Mouse (Mus musculus) midbrain, embryonic 11.5 days (tissue): ENCODE measurements at regions not wholly inside any gene's neighbourhood (a gene's known extent, or its start where the extent isn't known, plus 50 kb on each side); places are given as distances from the start of the nearest gene placed in this dataset.

Experiments
- ATAC-seq: fragments of 200-750 bp; cut with Nextera tagmentation; 2 replicates; pipeline ENCODE4 v1.8.0; 2017; ENCODE audit warnings: moderate TSS enrichment, moderate library complexity; ENCODE audit not compliant: low FRiP score
- DNase-seq: peaks from one replicate; pipeline ENCODE4 v3.0.0; 2015; ENCODE audit warnings: low spot score; ENCODE audit errors: missing footprints
- H3K27ac ChIP-seq: fragments of 300-500 bp; sonication (generic); 2 replicates; pipeline ENCODE4 v1.5.1; 2014; ENCODE audit warnings: low read depth, low read length
- H3K27me3 ChIP-seq: fragments of 300-500 bp; sonication (generic); 2 replicates; pipeline ENCODE4 v1.6.1; 2014; ENCODE audit warnings: mild to moderate bottlenecking, low read length, moderate library complexity, mixed read lengths; ENCODE audit not compliant: control insufficient read depth, insufficient read depth
- H3K36me3 ChIP-seq: fragments of 300-500 bp; sonication (generic); 2 replicates; pipeline ENCODE4 v1.6.1; 2014; ENCODE audit warnings: mild to moderate bottlenecking, low read length, moderate library complexity, mixed read lengths; ENCODE audit not compliant: control insufficient read depth, insufficient read depth
- H3K4me1 ChIP-seq: fragments of 300-500 bp; sonication (generic); 2 replicates; pipeline ENCODE4 v1.6.1; 2014; ENCODE audit warnings: low read length; ENCODE audit not compliant: control insufficient read depth, insufficient read depth
- H3K4me2 ChIP-seq: fragments of 300-500 bp; sonication (generic); 2 replicates; pipeline ENCODE4 v1.6.1; 2014; ENCODE audit warnings: mild to moderate bottlenecking, moderate library complexity
- H3K4me3 ChIP-seq: fragments of 300-500 bp; sonication (generic); 2 replicates; pipeline ENCODE4 v1.5.1; 2014; ENCODE audit warnings: low read depth, low read length
- H3K9ac ChIP-seq: fragments of 300-500 bp; sonication (generic); 2 replicates; pipeline ENCODE4 v1.6.1; 2014; ENCODE audit warnings: low read length
- H3K9me3 ChIP-seq: fragments of 300-500 bp; sonication (generic); 2 replicates; pipeline ENCODE4 v1.6.1; 2016; ENCODE audit warnings: low read length; ENCODE audit not compliant: control insufficient read depth
- WGBS: fragments of 180-500 bp; shearing (Covaris S2); extraction: QIAGEN DNeasy Blood & Tissue Kit; methylation state at CpG from one replicate; pipeline ENCODE4 v1.1.7; 2014; 5-methylcytosine and 5-hydroxymethylcytosine counted together

DNA sequence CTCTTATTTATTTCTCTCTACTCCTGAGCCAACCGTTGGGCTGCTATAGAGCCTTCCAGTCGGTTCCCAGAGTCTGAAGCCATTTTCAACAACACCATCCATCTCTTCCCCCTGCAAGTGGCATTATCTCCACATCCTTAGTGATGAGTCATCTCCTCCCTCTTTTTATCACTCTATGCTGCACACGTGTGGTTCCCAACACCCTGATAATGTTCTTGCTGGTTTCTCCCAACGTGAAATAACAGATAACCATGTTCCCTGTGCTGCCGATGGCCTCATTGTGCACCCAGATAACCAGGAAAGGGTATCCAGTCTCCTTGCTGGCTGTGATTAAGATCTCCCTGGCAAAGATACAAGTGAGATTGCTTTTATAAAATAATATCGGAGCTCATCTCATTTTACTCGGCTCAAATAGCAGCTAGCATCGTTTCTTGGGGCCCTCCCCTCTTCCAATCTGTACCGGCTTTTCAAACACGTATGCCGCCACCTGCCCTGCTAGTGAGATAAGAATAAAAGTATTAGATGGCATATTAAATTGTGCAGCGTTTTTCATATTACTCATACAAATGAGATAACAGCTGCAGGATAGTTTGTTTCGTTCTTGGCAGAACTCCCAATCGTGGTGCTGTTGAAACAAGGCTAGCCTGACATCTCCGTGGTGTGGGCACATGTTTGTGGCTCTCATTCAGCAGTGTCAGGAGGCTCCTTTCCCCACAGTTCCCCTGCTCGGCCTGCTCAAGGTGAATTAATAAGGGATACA is 250.3 kb upstream of the Ppp2r3a start:
- Histone ChIP-seq H3K4me1 (no peaks in the 10 kb centered on the region), H3K36me3 (no peaks in the 10 kb centered on the region), H3K4me3 (no peak overlapping the region), H3K4me2 (no peak overlapping the region), H3K27me3 (no peaks in the 10 kb centered on the region), H3K9ac (no peak overlapping the region), H3K9me3 (no peaks in the 10 kb centered on the region), H3K27ac (no peak overlapping the region)
- 90% methylated on average over 16 of the region's 16 CpGs for WGBS
- DNase-seq (no peak), ATAC-seq (no peak)

DNA sequence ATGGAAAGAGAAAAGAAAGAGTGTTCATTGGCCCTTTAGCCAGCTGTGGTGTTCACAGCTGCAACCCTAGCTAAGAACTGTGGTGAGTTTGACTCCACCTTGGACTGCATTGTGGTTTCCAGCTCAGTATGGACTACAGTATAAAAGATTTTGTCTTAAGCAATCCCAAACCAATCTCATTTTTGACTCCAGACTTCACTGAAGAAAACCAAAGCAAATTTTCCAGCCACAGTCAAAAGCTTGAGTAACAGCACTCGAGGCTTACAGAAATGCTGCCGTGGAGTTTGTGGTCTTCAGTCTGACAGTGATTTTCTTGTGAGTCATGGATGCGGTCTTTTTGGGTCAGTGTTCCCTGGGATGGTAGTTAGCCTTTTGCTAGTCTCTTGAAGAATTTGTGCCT is 249.4 kb upstream of the Ppp2r3a start:
- WGBS = 91% methylated on average over 3 of the region's 3 CpGs
- H3K27ac ChIP-seq = no peak overlapping the region
- H3K4me1 ChIP-seq = no peaks in the 10 kb centered on the region; the same call in 1 of the 2 replicates
- H3K9ac ChIP-seq = no peak overlapping the region
- no peak overlapping the region for H3K4me3 ChIP-seq
- DNase-seq = no peak
- no peaks in the 10 kb centered on the region for H3K27me3 ChIP-seq
- H3K4me2 ChIP-seq = no peak overlapping the region
- ATAC-seq = no peak
- no peaks in the 10 kb centered on the region for H3K36me3 ChIP-seq
- no peaks in the 10 kb centered on the region for H3K9me3 ChIP-seq

DNA sequence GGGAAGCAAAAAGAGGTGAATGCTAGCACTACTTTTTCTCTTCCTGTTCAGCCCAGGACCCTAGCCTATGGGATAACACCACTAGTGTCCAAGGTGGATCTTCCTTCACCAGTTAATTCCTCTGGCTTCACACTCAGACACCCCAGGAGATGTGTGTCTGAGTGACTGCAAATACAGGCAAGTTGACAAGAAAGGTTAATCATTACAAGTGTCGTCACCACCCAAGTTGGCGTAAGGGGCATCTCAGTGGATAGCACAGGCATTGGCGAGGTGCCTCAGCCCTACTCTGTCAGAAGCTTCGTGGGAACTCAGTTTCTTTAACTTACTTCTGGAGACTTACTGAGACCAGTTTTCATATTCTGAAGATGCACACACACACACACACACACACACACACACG is 247.1 kb upstream of the Ppp2r3a start:
- H3K9me3 ChIP-seq = no peaks in the 10 kb centered on the region
- H3K9ac ChIP-seq = no peak overlapping the region
- WGBS = 94% methylated on average over 5 of the region's 5 CpGs
- H3K27me3 ChIP-seq = no peaks in the 10 kb centered on the region
- H3K4me2 ChIP-seq = no peak overlapping the region
- no peaks in the 10 kb centered on the region; the same call in 1 of the 2 replicates for H3K4me1 ChIP-seq
- no peaks in the 10 kb centered on the region for H3K36me3 ChIP-seq
- no peak overlapping the region for H3K4me3 ChIP-seq
- H3K27ac ChIP-seq = no peak overlapping the region
- no peak for DNase-seq
- ATAC-seq = no peak

DNA sequence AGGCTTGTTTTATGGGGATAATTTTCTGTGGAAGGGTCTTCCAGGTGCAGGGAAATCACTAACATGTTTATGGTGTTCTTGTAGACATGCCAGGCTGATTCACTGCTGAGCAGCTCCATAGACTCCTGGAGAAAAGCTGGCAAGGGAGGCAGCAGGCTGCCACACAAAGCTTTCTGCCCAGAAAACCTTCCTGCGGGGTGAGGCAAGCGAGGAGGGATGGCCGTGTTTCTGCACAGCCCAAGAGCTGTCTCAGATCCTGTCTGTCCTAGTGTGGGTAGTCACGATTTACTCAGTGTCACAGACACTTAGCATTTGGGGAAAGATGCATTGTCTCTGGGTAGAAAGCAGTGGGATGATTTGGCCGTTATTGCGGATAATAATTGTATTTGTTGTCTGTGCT is 244.2 kb upstream of the Ppp2r3a start:
- no peaks in the 10 kb centered on the region for H3K36me3 ChIP-seq
- H3K4me2 ChIP-seq = no peak overlapping the region
- no peaks in the 10 kb centered on the region; the same call in 1 of the 2 replicates for H3K4me1 ChIP-seq
- DNase-seq (no peak), ATAC-seq (no peak)
- H3K9me3 ChIP-seq = no peaks in the 10 kb centered on the region
- no peaks in the 10 kb centered on the region for H3K27me3 ChIP-seq
- no peak overlapping the region for H3K9ac ChIP-seq
- 81% methylated on average over 6 of the region's 6 CpGs for WGBS
- no peak overlapping the region for H3K27ac ChIP-seq
- H3K4me3 ChIP-seq = no peak overlapping the region

DNA sequence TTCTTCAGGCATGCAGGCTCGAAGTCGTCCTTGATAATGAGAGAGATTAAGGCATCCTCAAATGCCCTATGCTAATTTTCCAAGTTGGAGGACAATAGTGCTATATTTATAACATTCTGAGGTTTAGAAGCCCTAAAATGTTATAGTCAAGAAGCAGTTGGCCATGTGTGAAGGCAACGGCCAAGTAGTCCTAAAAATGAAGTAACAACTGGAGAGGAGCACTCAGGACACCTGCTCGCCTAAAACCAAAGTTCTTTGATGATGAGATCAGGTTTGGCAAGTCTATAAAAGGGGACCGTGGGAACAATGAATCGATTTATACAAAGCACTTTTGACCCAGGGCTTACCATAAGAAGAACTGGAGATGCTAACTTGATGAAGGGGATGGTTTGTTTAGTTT is 237.4 kb upstream of the Ppp2r3a start:
- DNase-seq (no peak), ATAC-seq (no peak)
- 78% methylated on average over 6 of the region's 6 CpGs for WGBS
- Histone ChIP-seq H3K4me3 (no peak overlapping the region), H3K27ac (no peak overlapping the region), H3K36me3 (no peaks in the 10 kb centered on the region), H3K4me1 (no peaks in the 10 kb centered on the region), H3K4me2 (no peak overlapping the region), H3K9me3 (no peaks in the 10 kb centered on the region), H3K27me3 (no peaks in the 10 kb centered on the region), H3K9ac (no peak overlapping the region)

DNA sequence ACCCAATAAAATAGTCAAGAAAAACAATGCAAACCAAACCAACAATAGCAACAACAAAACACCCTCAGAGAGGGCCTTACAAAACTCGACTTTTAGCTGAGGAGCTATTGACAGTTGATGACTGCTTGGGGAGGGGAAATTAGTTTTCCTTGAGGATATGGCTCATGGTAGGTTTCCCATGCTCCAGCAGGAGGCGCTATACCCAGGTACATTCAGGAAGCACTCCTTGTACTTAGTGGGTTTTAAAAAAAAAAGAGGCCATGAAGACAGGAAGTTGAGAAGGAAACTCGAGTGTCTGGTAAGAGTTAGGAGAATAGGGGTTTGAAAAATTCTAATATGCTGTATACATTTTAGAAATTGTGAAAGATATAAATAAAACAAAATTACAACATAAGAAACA is 224.6 kb upstream of the Ppp2r3a start:
- H3K36me3 ChIP-seq = no peaks in the 10 kb centered on the region
- no peak overlapping the region for H3K9ac ChIP-seq
- H3K27me3 ChIP-seq = no peaks in the 10 kb centered on the region
- H3K4me1 ChIP-seq = peaks cover 20% of the 10 kb centered on the region
- no peak overlapping the region for H3K4me3 ChIP-seq
- DNase-seq = no peak
- WGBS = 72% methylated on average over 3 of the region's 3 CpGs
- no peak overlapping the region for H3K27ac ChIP-seq
- no peak overlapping the region for H3K4me2 ChIP-seq
- H3K9me3 ChIP-seq = no peaks in the 10 kb centered on the region
- no peak for ATAC-seq

DNA sequence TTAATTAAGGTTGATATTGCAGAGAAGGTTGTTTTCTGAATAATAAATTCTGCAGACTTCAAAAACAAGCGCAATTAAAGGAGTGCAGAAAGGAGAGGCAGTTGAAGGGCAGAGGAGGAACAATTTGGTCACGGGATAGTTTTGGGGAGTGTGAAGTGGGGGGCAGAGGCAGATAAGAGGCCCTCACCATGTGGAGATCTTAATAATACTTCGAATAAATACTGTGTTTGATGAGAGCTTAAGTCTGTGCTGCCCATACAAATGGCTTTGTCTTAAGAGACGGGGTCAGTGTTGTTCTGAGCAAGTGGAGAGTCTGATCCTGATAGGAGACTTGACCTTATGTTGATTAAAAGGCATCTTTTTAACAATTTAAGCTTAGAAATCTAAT is 221.5 kb upstream of the Ppp2r3a start:
- Histone ChIP-seq H3K27me3 (no peaks in the 10 kb centered on the region; the same call in 1 of the 2 replicates), H3K9ac (no peak overlapping the region), H3K4me2 (0 out of 2 replicates have a peak overlapping the region, but pooled peaks have one; percentile 10), H3K9me3 (no peaks in the 10 kb centered on the region), H3K4me3 (no peak overlapping the region), H3K36me3 (no peaks in the 10 kb centered on the region), H3K4me1 (peaks cover 22% of the 10 kb centered on the region), H3K27ac (peak overlapping the region; percentile 70)
- peak; percentile 60 for ATAC-seq
- WGBS = 47% methylated on average over 4 of the region's 4 CpGs
- no peak for DNase-seq

DNA sequence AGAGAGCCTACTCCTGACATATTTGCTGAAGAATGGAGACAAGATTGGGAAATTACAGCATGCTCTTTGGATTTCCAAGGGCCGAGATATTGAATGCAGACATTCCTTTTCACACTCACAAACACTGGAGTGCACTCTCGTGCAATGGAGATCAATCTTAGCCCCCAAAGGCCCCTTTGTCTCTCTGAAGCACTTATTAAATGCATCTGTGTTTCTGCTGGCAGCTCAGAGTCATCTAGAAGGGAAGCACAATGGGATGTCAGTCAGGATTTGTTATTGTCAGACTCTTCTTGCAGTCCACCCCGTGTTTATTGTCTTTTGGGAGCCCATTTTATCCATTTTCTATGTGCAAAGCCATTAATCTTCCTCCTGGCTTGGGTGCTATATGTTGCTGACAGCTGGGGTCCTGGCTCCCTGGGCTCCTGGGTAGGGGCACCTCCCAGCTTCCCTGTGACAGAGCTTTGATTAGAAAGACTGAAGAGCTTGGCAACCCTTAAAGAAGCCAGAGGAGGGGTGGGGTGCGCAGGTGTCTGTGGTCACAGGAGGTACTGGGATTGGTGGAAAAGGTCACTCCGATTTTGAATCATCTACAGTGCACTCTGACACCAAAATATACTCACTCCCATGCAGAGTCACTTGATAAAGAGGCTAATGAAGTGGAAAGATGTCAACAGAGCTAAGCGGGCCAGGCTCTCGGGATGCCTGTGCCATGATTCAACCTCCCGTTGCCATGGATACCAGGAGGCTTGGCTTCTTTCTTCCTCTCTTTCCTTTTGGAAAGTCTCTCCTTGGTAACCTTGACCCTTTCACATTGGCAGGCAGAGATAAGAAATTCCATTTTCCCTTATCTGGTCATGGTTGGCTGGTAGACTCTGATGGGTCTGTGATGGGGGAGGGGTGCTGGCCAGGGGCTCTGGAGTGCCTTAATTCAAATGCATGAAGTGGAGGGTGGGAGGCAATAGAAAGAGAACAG is 220.8 kb upstream of the Ppp2r3a start:
- H3K4me2 ChIP-seq = peak overlapping the region; percentile 10; the same call in 1 of the 2 replicates
- H3K9me3 ChIP-seq = no peaks in the 10 kb centered on the region
- H3K9ac ChIP-seq = no peak overlapping the region
- H3K27me3 ChIP-seq = no peaks in the 10 kb centered on the region; the same call in 1 of the 2 replicates
- H3K4me3 ChIP-seq = no peak overlapping the region
- DNase-seq (peak; percentile 94), ATAC-seq (peak; percentile 90)
- 13% methylated on average over 8 of the region's 8 CpGs for WGBS
- peaks cover 22% of the 10 kb centered on the region for H3K4me1 ChIP-seq
- H3K36me3 ChIP-seq = no peaks in the 10 kb centered on the region
- peak overlapping the region; percentile 70 for H3K27ac ChIP-seq

DNA sequence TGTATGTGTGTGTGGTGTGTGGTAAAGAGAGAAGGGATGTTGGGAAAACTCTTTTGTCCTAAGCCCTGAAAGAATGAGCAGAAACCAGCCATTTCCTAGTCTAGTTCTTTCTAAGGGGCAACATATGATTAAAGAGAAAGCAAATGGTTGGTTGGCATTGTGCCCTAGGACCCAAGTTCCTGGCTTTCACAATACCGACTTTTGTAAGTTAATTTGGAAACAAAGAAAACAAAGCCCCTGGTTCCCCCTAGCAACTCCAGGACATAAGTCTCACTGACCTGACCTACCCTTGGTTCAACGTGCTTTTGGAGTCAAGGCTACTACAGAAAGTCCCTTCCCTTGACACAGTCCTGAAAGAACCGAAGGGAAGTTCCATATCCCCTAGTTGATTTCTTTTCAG is 220.1 kb upstream of the Ppp2r3a start:
- no peaks in the 10 kb centered on the region for H3K9me3 ChIP-seq
- WGBS = 14% methylated on average over 3 of the region's 3 CpGs
- H3K27ac ChIP-seq = peak overlapping the region; percentile 70; the same call in 1 of the 2 replicates
- no peak overlapping the region for H3K4me3 ChIP-seq
- H3K27me3 ChIP-seq = no peaks in the 10 kb centered on the region; the same call in 1 of the 2 replicates
- no peaks in the 10 kb centered on the region for H3K36me3 ChIP-seq
- H3K4me2 ChIP-seq = no peak overlapping the region; the same call in 1 of the 2 replicates
- ATAC-seq (no peak), DNase-seq (peak; percentile 88)
- no peak overlapping the region for H3K9ac ChIP-seq
- H3K4me1 ChIP-seq = peaks cover 22% of the 10 kb centered on the region
